Mouse (Mus musculus) liver, postnatal 0 days (tissue): ENCODE data around the gene Golgb1. TPM values are rescaled to one million over a fixed set of nuclear protein-coding genes. Genes with fewer than 3 reads are reported as not detected.

ENCODE experiments used
- ATAC-seq: fragments of 200-750 bp; cut with Nextera tagmentation; 2 replicates; pipeline ENCODE4 v1.8.0; 2017; ENCODE audit warnings: mild to moderate bottlenecking, moderate library complexity
- DNase-seq: peaks from one replicate; pipeline ENCODE4 v3.0.0-alpha.2; 2016
- H3K27ac ChIP-seq: fragments of 300-500 bp; sonication (generic); 2 replicates; pipeline ENCODE4 v1.5.1; 2014; ENCODE audit warnings: antibody characterized with exemption, moderate library complexity, mild to moderate bottlenecking, low read depth
- H3K27me3 ChIP-seq: fragments of 300-500 bp; sonication (generic); 2 replicates; pipeline ENCODE4 v1.6.1; 2014; ENCODE audit warnings: low read length, control low read depth, mixed read lengths; ENCODE audit not compliant: insufficient read depth
- H3K36me3 ChIP-seq: fragments of 300-500 bp; sonication (generic); replicated peaks from 2 replicates; pipeline ENCODE4 v1.6.1; 2014; ENCODE audit warnings: mild to moderate bottlenecking, control low read depth, low read length, moderate library complexity, mixed read lengths; ENCODE audit not compliant: insufficient read depth
- H3K4me1 ChIP-seq: fragments of 300-500 bp; sonication (generic); 2 replicates; pipeline ENCODE4 v1.6.1; 2014; ENCODE audit warnings: antibody characterized with exemption, mild to moderate bottlenecking, control low read depth; ENCODE audit not compliant: insufficient read depth
- H3K4me2 ChIP-seq: fragments of 300-500 bp; sonication (generic); 2 replicates; pipeline ENCODE4 v1.6.1; 2014; ENCODE audit warnings: low read depth, mild to moderate bottlenecking, low read length, moderate library complexity, mixed read lengths
- H3K4me3 ChIP-seq: fragments of 300-500 bp; sonication (generic); 2 replicates; pipeline ENCODE4 v1.5.1; 2014; ENCODE audit warnings: low read depth, low read length
- H3K9ac ChIP-seq: fragments of 300-500 bp; sonication (generic); replicated peaks from 2 replicates; pipeline ENCODE4 v1.6.1; 2014; ENCODE audit warnings: mild to moderate bottlenecking, moderate library complexity
- H3K9me3 ChIP-seq: fragments of 300-500 bp; sonication (generic); 2 replicates; pipeline ENCODE4 v1.6.1; 2016; ENCODE audit warnings: mild to moderate bottlenecking, control low read depth, low read length, mixed read lengths
- CTCF ChIP-seq: sonication (generic); IDR thresholded peaks from 2 replicates; pipeline ENCODE4 v1.5.1; 2016; ENCODE audit warnings: antibody characterized with exemption, low read depth
- EP300 ChIP-seq: IDR thresholded peaks from 2 replicates; pipeline ENCODE4 v1.6.1; 2016; ENCODE audit warnings: antibody characterized with exemption, low read depth, mild to moderate bottlenecking
- WGBS: fragments of 180-500 bp; shearing (Covaris S2); extraction: QIAGEN DNeasy Blood & Tissue Kit; methylation state at CpG from one replicate; pipeline ENCODE4 v1.1.7; 2014; ENCODE audit not compliant: insufficient replicate concordance; 5-methylcytosine and 5-hydroxymethylcytosine counted together
- polyA plus RNA-seq: library from polyadenylated mRNA; unstranded; fragments of >200 nt; fragmentation: Nextera tagmentation; extraction: Ambion mirVana; gene quantifications from 2 replicates; pipeline ENCODE4 v1.2.1, GENCODE M21; 2015

Golgb1 gene
- polyA plus RNA-seq, 1 experiment from 2014 or later = 42.2 TPM

DNA sequence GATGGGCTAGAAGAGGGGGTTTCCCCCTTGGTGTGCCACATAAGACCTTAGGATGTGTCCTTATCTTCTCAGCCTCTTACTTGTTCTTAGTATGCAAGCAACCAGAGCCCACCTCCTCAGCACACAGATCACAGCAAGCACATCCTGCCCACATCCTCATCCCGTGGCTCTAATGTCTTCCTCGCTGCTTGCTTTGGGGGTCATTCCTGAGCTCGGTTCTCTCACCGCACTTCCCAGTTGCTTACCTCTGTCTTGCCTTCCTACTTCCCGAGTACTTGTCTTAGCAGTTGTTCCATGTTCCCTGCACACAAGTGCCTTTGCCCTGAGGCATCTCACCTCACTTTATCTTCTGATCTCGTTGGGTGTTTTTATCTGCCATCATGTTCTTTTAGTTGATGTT lies 47.0 kb downstream of the Golgb1 start:
- Histone ChIP-seq H3K4me1 (no peaks in the 10 kb centered on the region), H3K27me3 (no peaks in the 10 kb centered on the region), H3K9me3 (no peaks in the 10 kb centered on the region), H3K4me3 (no peak overlapping the region), H3K9ac (no peak overlapping the region), H3K4me2 (no peak overlapping the region), H3K36me3 (peaks cover 53% of the 10 kb centered on the region), H3K27ac (no peak overlapping the region)
- 75% methylated on average over 6 of the region's 6 CpGs for WGBS
- ATAC-seq = no peak
- no peak for TF ChIP-seq CTCF
- no peak for TF ChIP-seq EP300
- DNase-seq = no peak

DNA sequence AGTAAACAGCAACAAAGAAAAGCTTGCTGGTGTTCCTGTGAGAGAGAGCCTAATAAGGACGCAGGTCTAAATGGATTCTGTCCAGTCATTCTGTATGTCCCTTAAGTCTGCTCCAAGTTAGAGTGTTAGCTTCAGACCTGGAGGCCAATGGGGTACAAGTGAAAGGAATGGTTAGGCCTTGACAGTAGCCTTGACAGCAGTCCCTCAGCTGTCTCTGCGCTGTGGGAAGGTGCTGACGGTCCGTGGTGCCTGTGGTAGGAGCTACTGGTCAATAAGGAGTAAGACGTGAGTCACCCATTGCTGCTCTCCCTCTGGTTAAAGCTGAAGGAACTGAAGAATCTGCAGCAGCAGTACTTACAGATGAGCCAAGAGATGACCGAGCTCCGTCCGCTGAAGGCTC lies 49.4 kb downstream of the Golgb1 start:
- Histone ChIP-seq H3K36me3 (peaks cover 60% of the 10 kb centered on the region), H3K4me1 (no peaks in the 10 kb centered on the region), H3K4me3 (no peak overlapping the region), H3K27me3 (no peaks in the 10 kb centered on the region), H3K4me2 (no peak overlapping the region), H3K27ac (no peak overlapping the region), H3K9me3 (no peaks in the 10 kb centered on the region), H3K9ac (no peak overlapping the region)
- 90% methylated on average over 8 of the region's 8 CpGs for WGBS
- no peak for ATAC-seq
- TF ChIP-seq CTCF = no peak
- no peak for TF ChIP-seq EP300
- DNase-seq = no peak

DNA sequence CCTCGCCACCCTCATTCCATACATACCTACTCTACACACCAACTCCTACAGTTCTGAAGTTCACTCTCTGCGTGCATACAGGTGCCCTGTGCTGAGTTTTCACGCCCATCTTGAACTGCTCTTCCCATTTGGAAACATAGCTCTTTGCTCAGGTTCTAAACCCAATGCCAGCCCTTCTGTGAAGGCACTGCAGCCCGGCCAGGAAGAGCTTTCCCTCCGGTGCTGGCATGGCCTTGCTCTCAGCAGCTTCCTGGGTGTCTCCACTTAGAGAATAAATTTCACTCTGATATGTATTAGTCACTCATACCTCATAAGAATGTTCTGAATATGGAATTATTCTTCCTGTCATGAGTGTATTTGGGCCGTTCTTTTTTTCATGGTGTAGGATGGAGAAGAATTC lies 50.4 kb downstream of the Golgb1 start:
- Histone ChIP-seq H3K27ac (no peak overlapping the region), H3K9ac (no peak overlapping the region), H3K9me3 (no peaks in the 10 kb centered on the region), H3K4me3 (no peak overlapping the region), H3K36me3 (peaks cover 61% of the 10 kb centered on the region), H3K4me1 (no peaks in the 10 kb centered on the region), H3K4me2 (no peak overlapping the region), H3K27me3 (no peaks in the 10 kb centered on the region)
- WGBS = 83% methylated on average over 6 of the region's 6 CpGs
- TF ChIP-seq EP300 = no peak
- no peak for TF ChIP-seq CTCF
- ATAC-seq (no peak), DNase-seq (no peak)

DNA sequence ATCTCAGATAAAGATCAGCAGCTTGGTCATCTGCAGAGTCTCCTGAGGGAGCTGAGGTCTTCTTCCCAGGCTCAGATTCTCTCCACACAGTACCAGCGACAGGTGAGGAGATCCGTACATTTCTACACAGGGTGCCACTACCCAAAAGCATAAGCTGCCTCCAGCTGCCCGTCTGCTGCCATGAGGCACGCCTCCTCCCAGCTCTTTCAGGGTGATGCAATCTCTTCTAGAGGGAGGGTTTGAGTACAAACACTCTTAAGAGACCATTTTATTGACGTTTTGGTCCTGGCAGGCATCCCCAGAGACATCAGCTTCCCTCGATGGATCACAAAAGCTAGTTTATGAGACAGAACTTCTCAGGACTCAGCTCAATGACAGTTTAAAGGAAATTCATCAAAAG lies 50.9 kb downstream of the Golgb1 start:
- Histone ChIP-seq H3K9me3 (no peaks in the 10 kb centered on the region), H3K27ac (no peak overlapping the region), H3K4me2 (no peak overlapping the region), H3K27me3 (no peaks in the 10 kb centered on the region), H3K4me3 (no peak overlapping the region), H3K36me3 (peaks cover 61% of the 10 kb centered on the region), H3K9ac (no peak overlapping the region), H3K4me1 (no peaks in the 10 kb centered on the region)
- 64% methylated on average over 6 of the region's 6 CpGs for WGBS
- TF ChIP-seq EP300 = no peak
- TF ChIP-seq CTCF = no peak
- no peak for DNase-seq
- ATAC-seq = no peak

DNA sequence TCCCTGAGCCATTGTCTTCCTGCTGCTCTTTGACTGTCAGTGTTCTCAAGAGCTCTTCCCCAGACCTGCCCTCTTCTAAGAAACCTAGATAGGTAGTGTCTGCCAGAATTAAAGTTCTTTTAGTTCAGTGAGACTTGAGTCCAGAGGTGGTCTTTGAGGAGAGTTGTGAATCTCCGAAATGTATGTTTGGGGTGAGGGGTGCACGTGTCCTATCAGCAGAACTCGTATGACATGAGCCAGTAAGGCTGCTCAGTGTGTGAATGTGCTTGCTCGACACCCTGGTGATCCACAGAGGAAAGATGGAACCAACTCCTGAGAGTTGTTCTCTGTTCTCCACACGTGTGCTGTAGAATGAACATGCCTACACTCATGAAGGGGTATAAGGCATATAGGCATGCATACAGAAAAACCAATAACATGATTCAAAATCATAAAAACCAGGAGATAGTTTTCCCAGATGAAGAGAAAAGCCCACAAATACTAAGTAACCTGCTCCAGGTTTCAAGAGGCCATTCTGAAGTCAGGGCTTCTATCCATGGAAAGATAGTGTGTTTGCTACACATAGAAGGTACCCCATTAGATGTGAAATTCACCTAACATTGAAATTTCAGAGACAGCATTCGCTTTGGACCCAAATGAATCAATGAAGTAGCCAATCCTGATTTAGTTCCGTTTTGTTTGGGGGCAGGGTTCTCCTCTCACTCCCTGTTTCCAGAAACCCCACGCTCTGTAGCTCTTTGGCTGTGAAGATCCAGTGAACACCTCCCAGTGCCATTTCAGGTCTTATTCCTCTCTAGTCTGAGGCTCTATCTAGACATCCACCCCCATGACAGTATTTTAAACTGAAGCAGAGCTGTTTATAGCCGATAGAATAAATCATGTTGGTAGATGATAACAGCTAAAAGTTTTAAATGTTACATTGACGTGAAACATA lies 51.8 kb downstream of the Golgb1 start:
- no peak for DNase-seq
- H3K27ac ChIP-seq = no peak overlapping the region
- H3K9me3 ChIP-seq = no peaks in the 10 kb centered on the region
- no peaks in the 10 kb centered on the region for H3K4me1 ChIP-seq
- H3K9ac ChIP-seq = no peak overlapping the region
- H3K27me3 ChIP-seq = no peaks in the 10 kb centered on the region
- peaks cover 68% of the 10 kb centered on the region for H3K36me3 ChIP-seq
- H3K4me2 ChIP-seq = no peak overlapping the region
- whole genome bisulfite sequencing = 85% methylated on average over 10 of the region's 10 CpGs
- TF ChIP-seq EP300 = no peak
- TF ChIP-seq CTCF = no peak
- no peak for ATAC-seq
- no peak overlapping the region for H3K4me3 ChIP-seq

DNA sequence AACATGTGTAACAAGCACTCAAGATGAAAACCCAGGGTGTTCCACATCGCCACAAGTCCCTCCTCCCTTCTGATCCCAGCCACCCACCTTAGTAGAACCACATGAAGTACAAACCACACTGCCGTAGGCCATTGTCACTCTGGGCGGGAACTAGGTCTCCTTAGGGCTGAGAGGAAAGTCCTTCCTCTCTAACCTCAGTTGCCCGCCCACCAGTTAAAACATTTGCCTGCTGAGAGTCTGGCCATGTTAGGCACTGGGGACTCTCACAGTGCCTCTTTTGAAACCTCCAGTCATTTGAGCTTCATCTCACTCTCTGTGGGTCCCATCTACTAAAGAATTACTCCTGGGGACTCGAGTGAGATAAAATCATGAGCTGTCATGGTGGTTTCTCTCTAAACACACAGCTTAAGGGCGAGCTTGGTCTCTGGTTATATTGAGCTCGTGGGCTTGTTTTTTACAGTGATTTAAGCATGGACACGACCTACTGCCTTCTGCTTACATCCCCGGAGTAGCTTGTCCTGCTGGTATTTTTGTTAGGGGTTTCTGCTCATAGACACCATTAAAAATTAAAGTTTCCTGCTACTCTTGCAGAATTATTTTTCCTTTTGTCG lies 52.7 kb downstream of the Golgb1 start:
- Histone ChIP-seq H3K4me3 (no peak overlapping the region), H3K4me1 (no peaks in the 10 kb centered on the region), H3K36me3 (peaks cover 77% of the 10 kb centered on the region), H3K9me3 (no peaks in the 10 kb centered on the region), H3K27ac (no peak overlapping the region), H3K27me3 (no peaks in the 10 kb centered on the region), H3K4me2 (no peak overlapping the region), H3K9ac (no peak overlapping the region)
- 72% methylated on average over 10 of the region's 10 CpGs for WGBS
- TF ChIP-seq EP300 = no peak
- TF ChIP-seq CTCF = no peak
- no peak for ATAC-seq
- DNase-seq = no peak
